Mouse (Mus musculus): Measurements from ENCODE around the gene Xpot.

DNA sequence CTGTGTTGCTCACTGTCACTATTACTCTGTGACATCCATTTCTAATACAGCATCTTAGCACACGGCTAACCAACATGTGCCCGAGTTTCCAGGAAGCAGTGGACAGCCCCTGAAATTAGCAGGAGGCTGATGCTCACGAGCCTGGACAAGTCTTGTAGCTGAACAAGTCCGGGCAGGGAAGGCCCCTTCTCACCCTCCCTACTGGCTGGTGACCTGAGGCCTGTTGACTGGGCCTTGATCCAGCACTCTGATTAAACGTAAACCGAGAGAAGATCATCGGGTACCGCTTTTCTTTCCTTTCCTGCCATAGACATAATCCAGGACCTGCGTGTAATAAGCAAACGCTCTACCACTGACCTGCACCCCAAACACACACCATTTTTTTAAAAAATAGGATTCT lies 18.0 kb downstream of the Xpot start:
- TF ChIP-seq GATA1 (IDR thresholded peaks at IDR 0.05; ENCODE audit: borderline replicate concordance, low read length): no peak
- TF ChIP-seq FLI1 (IDR thresholded peaks at IDR 0.05; ENCODE audit: low read length): no peak
